Mouse (Mus musculus): ENCODE measurements around the gene Ginm1. TPM values are rescaled to one million over a fixed set of nuclear protein-coding genes. Genes with fewer than 3 reads are reported as not detected.

The Ginm1 gene
- polyA plus RNA-seq, 1 experiment = 95.7 TPM

GRCm38 (mm10) chr10:7834671-7835225 is 42.1 kb upstream of the Ginm1 start:
- Histone ChIP-seq H3K27ac (ENCODE audit: insufficient read depth, low read length) (no peak overlapping the region), H3K4me3 (ENCODE audit: insufficient read depth, low read length) (no peak overlapping the region), H3K4me1 (ENCODE audit: control insufficient read depth, insufficient read depth, low read length) (no peaks in the 10 kb centered on the region)
- TF ChIP-seq CTCF (IDR thresholded peaks at IDR 0.05; ENCODE audit: borderline replicate concordance, insufficient read depth, low read length) = no peak

- Histone ChIP-seq H3K4me3 (ENCODE audit: insufficient read depth, low read length) (no peak overlapping the region), H3K27ac (ENCODE audit: insufficient read depth, low read length) (no peak overlapping the region), H3K4me1 (ENCODE audit: control insufficient read depth, insufficient read depth, low read length) (no peaks in the 10 kb centered on the region)
- TF ChIP-seq POLR2A (IDR thresholded peaks at IDR 0.05; ENCODE audit: low read depth, low read length) = no peak
- no peak for TF ChIP-seq CTCF (IDR thresholded peaks at IDR 0.05; ENCODE audit: borderline replicate concordance, insufficient read depth, low read length)
These were observed 40.9 kb upstream of the Ginm1 start for GRCm38 (mm10) chr10:7833377-7834165.

- Histone ChIP-seq H3K4me3 (ENCODE audit: insufficient read depth, low read length) (0 out of 2 replicates have a peak within 1 kb of the TSS, but pooled peaks have one; percentile 1), H3K4me1 (ENCODE audit: control insufficient read depth, insufficient read depth, low read length) (no peaks in the 10 kb centered on the region), H3K27ac (ENCODE audit: insufficient read depth, low read length) (no peak within 1 kb of the TSS)
- TF ChIP-seq CTCF (IDR thresholded peaks at IDR 0.05; ENCODE audit: borderline replicate concordance, insufficient read depth, low read length) = no peak
- no peak for TF ChIP-seq POLR2A (IDR thresholded peaks at IDR 0.05; ENCODE audit: low read depth, low read length)
These were observed 39.6 kb upstream of the Ginm1 start, which contains the start of gene Zc3h12d for GRCm38 (mm10) chr10:7832171-7832676. Gene Zc3h12d, plus strand, starts transcription at chr10:7832470.

GRCm38 (mm10) chr10:7826106-7826505 is 33.5 kb upstream of the Ginm1 start:
- no peaks in the 10 kb centered on the region for H3K4me1 ChIP-seq (ENCODE audit: control insufficient read depth, insufficient read depth, low read length)
- no peak overlapping the region for H3K27ac ChIP-seq (ENCODE audit: insufficient read depth, low read length)
- no peak overlapping the region for H3K4me3 ChIP-seq (ENCODE audit: insufficient read depth, low read length)
- no peak for TF ChIP-seq CTCF (IDR thresholded peaks at IDR 0.05; ENCODE audit: borderline replicate concordance, insufficient read depth, low read length)
- no peak for TF ChIP-seq POLR2A (IDR thresholded peaks at IDR 0.05; ENCODE audit: low read depth, low read length)

GRCm38 (mm10) chr10:7825281-7825665 is 32.6 kb upstream of the Ginm1 start:
- Histone ChIP-seq H3K4me1 (ENCODE audit: control insufficient read depth, insufficient read depth, low read length) (no peaks in the 10 kb centered on the region), H3K27ac (ENCODE audit: insufficient read depth, low read length) (no peak overlapping the region), H3K4me3 (ENCODE audit: insufficient read depth, low read length) (no peak overlapping the region)
- no peak for TF ChIP-seq POLR2A (IDR thresholded peaks at IDR 0.05; ENCODE audit: low read depth, low read length)

- TF ChIP-seq CTCF (IDR thresholded peaks at IDR 0.05; ENCODE audit: borderline replicate concordance, insufficient read depth, low read length) (no peak), POLR2A (IDR thresholded peaks at IDR 0.05; ENCODE audit: low read depth, low read length) (no peak)
- Histone ChIP-seq H3K4me1 (ENCODE audit: control insufficient read depth, insufficient read depth, low read length) (no peaks in the 10 kb centered on the region), H3K4me3 (ENCODE audit: insufficient read depth, low read length) (no peak overlapping the region), H3K27ac (ENCODE audit: insufficient read depth, low read length) (no peak overlapping the region)
These were observed 32.1 kb upstream of the Ginm1 start for GRCm38 (mm10) chr10:7824663-7825280.

GRCm38 (mm10) chr10:7821981-7822380 is 29.4 kb upstream of the Ginm1 start:
- H3K4me3 ChIP-seq (ENCODE audit: insufficient read depth, low read length) = no peak overlapping the region
- no peak for TF ChIP-seq CTCF (IDR thresholded peaks at IDR 0.05; ENCODE audit: borderline replicate concordance, insufficient read depth, low read length)
- no peak for TF ChIP-seq POLR2A (IDR thresholded peaks at IDR 0.05; ENCODE audit: low read depth, low read length)
- H3K27ac ChIP-seq (ENCODE audit: insufficient read depth, low read length) = no peak overlapping the region
- no peaks in the 10 kb centered on the region for H3K4me1 ChIP-seq (ENCODE audit: control insufficient read depth, insufficient read depth, low read length)

- Histone ChIP-seq H3K4me3 (ENCODE audit: insufficient read depth, low read length) (no peak overlapping the region), H3K27ac (ENCODE audit: insufficient read depth, low read length) (no peak overlapping the region), H3K4me1 (ENCODE audit: control insufficient read depth, insufficient read depth, low read length) (no peaks in the 10 kb centered on the region)
- TF ChIP-seq POLR2A (IDR thresholded peaks at IDR 0.05; ENCODE audit: low read depth, low read length) = no peak
- TF ChIP-seq CTCF (IDR thresholded peaks at IDR 0.05; ENCODE audit: borderline replicate concordance, insufficient read depth, low read length) = no peak
These were observed 27.5 kb upstream of the Ginm1 start for GRCm38 (mm10) chr10:7820171-7820570.

- TF ChIP-seq POLR2A (IDR thresholded peaks at IDR 0.05; ENCODE audit: low read depth, low read length) (no peak), CTCF (IDR thresholded peaks at IDR 0.05; ENCODE audit: borderline replicate concordance, insufficient read depth, low read length) (no peak)
- Histone ChIP-seq H3K4me1 (ENCODE audit: control insufficient read depth, insufficient read depth, low read length) (no peaks in the 10 kb centered on the region), H3K4me3 (ENCODE audit: insufficient read depth, low read length) (no peak overlapping the region), H3K27ac (ENCODE audit: insufficient read depth, low read length) (no peak overlapping the region)
These were observed 27.0 kb upstream of the Ginm1 start for GRCm38 (mm10) chr10:7819603-7820002.

GRCm38 (mm10) chr10:7819156-7819555 is 26.5 kb upstream of the Ginm1 start:
- Histone ChIP-seq H3K4me1 (ENCODE audit: control insufficient read depth, insufficient read depth, low read length) (no peaks in the 10 kb centered on the region), H3K27ac (ENCODE audit: insufficient read depth, low read length) (no peak overlapping the region), H3K4me3 (ENCODE audit: insufficient read depth, low read length) (no peak overlapping the region)
- TF ChIP-seq POLR2A (IDR thresholded peaks at IDR 0.05; ENCODE audit: low read depth, low read length) (no peak), CTCF (IDR thresholded peaks at IDR 0.05; ENCODE audit: borderline replicate concordance, insufficient read depth, low read length) (no peak)

Data from embryonic fibroblast, embryonic 13.5 days (primary cell).